Mouse (Mus musculus) stomach, postnatal 0 days (tissue): Measurements from ENCODE around the gene Sub1. TPM values are rescaled to one million over a fixed set of nuclear protein-coding genes. Genes with fewer than 3 reads are reported as not detected.

Experiments used
- ATAC-seq: fragments of 200-750 bp; cut with Nextera tagmentation; 2 replicates; pipeline ENCODE4 v1.8.0; 2017; ENCODE audit not compliant: low FRiP score, low TSS enrichment
- DNase-seq: peaks from one replicate; pipeline ENCODE4 v3.0.0-alpha.2; 2016; ENCODE audit warnings: low spot score
- H3K27ac ChIP-seq: fragments of 300-500 bp; sonication (generic); replicated peaks from 2 replicates; pipeline ENCODE4 v1.5.1; 2014; ENCODE audit warnings: mild to moderate bottlenecking, control low read depth
- H3K27me3 ChIP-seq: fragments of 300-500 bp; sonication (generic); 2 replicates; pipeline ENCODE4 v1.6.1; 2014; ENCODE audit warnings: low read length; ENCODE audit not compliant: control insufficient read depth, insufficient read depth
- H3K36me3 ChIP-seq: fragments of 300-500 bp; sonication (generic); 2 replicates; pipeline ENCODE4 v1.6.1; 2014; ENCODE audit warnings: low read length, mixed read lengths; ENCODE audit not compliant: control insufficient read depth, insufficient read depth
- H3K4me1 ChIP-seq: fragments of 300-500 bp; sonication (generic); replicated peaks from 2 replicates; pipeline ENCODE4 v1.6.1; 2014; ENCODE audit warnings: antibody characterized with exemption; ENCODE audit not compliant: control insufficient read depth, insufficient read depth
- H3K4me2 ChIP-seq: fragments of 300-500 bp; sonication (generic); replicated peaks from 2 replicates; pipeline ENCODE4 v1.6.1; 2014; ENCODE audit warnings: low read depth, mild to moderate bottlenecking, control low read depth, moderate library complexity
- H3K4me3 ChIP-seq: fragments of 300-500 bp; sonication (generic); 2 replicates; pipeline ENCODE4 v1.5.1; 2014; ENCODE audit warnings: low read depth, low read length, control low read depth
- H3K9ac ChIP-seq: fragments of 300-500 bp; sonication (generic); 2 replicates; pipeline ENCODE4 v1.6.1; 2014; ENCODE audit warnings: mild to moderate bottlenecking, low read length, control low read depth, mixed read lengths
- H3K9me3 ChIP-seq: fragments of 300-500 bp; sonication (generic); 2 replicates; pipeline ENCODE4 v1.6.1; 2016; ENCODE audit warnings: low read length; ENCODE audit not compliant: control insufficient read depth
- CTCF ChIP-seq: IDR thresholded peaks from 2 replicates; pipeline ENCODE4 v1.5.1; 2016; ENCODE audit warnings: antibody characterized with exemption, low read depth, mild to moderate bottlenecking, moderate library complexity
- EP300 ChIP-seq: optimal IDR thresholded peaks from 2 replicates; pipeline ENCODE3; 2016; ENCODE audit warnings: antibody characterized with exemption
- WGBS: fragments of 180-500 bp; shearing (Covaris S2); extraction: QIAGEN DNeasy Blood & Tissue Kit; methylation state at CpG from one replicate; pipeline ENCODE4 v1.1.7; 2014; 5-methylcytosine and 5-hydroxymethylcytosine counted together
- polyA plus RNA-seq: library from polyadenylated mRNA; unstranded; fragments of >200 nt; fragmentation: Nextera tagmentation; extraction: Ambion mirVana; gene quantifications from 2 replicates; pipeline ENCODE4 v1.2.1, GENCODE M21; 2015

The Sub1 gene
- polyA plus RNA-seq, 1 experiment from 2014 or later: 519 TPM

GRCm38 (mm10) chr15:11954190-11954589, 42.6 kb downstream of the Sub1 start:
- no peak for DNase-seq
- TF ChIP-seq CTCF: no peak
- H3K36me3 ChIP-seq: no peaks in the 10 kb centered on the region
- no peak overlapping the region for H3K9ac ChIP-seq
- 49% methylated on average over 4 of the region's 4 CpGs for WGBS
- H3K9me3 ChIP-seq: no peaks in the 10 kb centered on the region
- H3K4me1 ChIP-seq: no peaks in the 10 kb centered on the region
- H3K27ac ChIP-seq: no peak overlapping the region
- ATAC-seq: no peak
- H3K4me3 ChIP-seq: no peak overlapping the region
- H3K27me3 ChIP-seq: no peaks in the 10 kb centered on the region
- H3K4me2 ChIP-seq: no peak overlapping the region

GRCm38 (mm10) chr15:11952159-11952558, 44.6 kb downstream of the Sub1 start:
- H3K4me2 ChIP-seq: no peak overlapping the region
- DNase-seq (no peak), ATAC-seq (no peak)
- no peaks in the 10 kb centered on the region for H3K27me3 ChIP-seq
- H3K36me3 ChIP-seq: no peaks in the 10 kb centered on the region
- no peak overlapping the region for H3K9ac ChIP-seq
- 71% methylated on average over 3 of the region's 3 CpGs for WGBS
- TF ChIP-seq EP300: no peak
- no peaks in the 10 kb centered on the region for H3K4me1 ChIP-seq
- H3K4me3 ChIP-seq: no peak overlapping the region
- H3K27ac ChIP-seq: no peak overlapping the region
- H3K9me3 ChIP-seq: no peaks in the 10 kb centered on the region

GRCm38 (mm10) chr15:11951181-11951580, 45.6 kb downstream of the Sub1 start:
- Histone ChIP-seq H3K4me3 (no peak overlapping the region), H3K4me2 (no peak overlapping the region), H3K9me3 (no peaks in the 10 kb centered on the region), H3K36me3 (no peaks in the 10 kb centered on the region), H3K27ac (no peak overlapping the region), H3K4me1 (no peaks in the 10 kb centered on the region), H3K27me3 (no peaks in the 10 kb centered on the region), H3K9ac (no peak overlapping the region)
- WGBS: 96% methylated on average over 7 of the region's 7 CpGs
- TF ChIP-seq EP300: no peak
- no peak for TF ChIP-seq CTCF
- DNase-seq: no peak
- no peak for ATAC-seq

GRCm38 (mm10) chr15:11950144-11950543, 46.6 kb downstream of the Sub1 start:
- H3K4me3 ChIP-seq: no peak overlapping the region
- TF ChIP-seq EP300 (no peak), CTCF (no peak)
- 84% methylated on average over 10 of the region's 10 CpGs for WGBS

GRCm38 (mm10) chr15:11949490-11949889, 47.3 kb downstream of the Sub1 start:
- H3K36me3 ChIP-seq: no peaks in the 10 kb centered on the region
- H3K4me2 ChIP-seq: no peak overlapping the region
- WGBS: 70% methylated on average over 3 of the region's 3 CpGs
- no peak overlapping the region for H3K27ac ChIP-seq
- no peak overlapping the region for H3K4me3 ChIP-seq
- H3K4me1 ChIP-seq: no peaks in the 10 kb centered on the region
- TF ChIP-seq CTCF: no peak
- no peak for TF ChIP-seq EP300
- no peak overlapping the region for H3K9ac ChIP-seq
- ATAC-seq: no peak
- no peaks in the 10 kb centered on the region for H3K9me3 ChIP-seq
- H3K27me3 ChIP-seq: no peaks in the 10 kb centered on the region
- DNase-seq: no peak

More at GRCm38 (mm10) chr15:11950144-11950543, 46.6 kb downstream of the Sub1 start:
- Histone ChIP-seq H3K4me2 (no peak overlapping the region), H3K36me3 (no peaks in the 10 kb centered on the region), H3K9me3 (no peaks in the 10 kb centered on the region), H3K27me3 (no peaks in the 10 kb centered on the region), H3K27ac (no peak overlapping the region), H3K9ac (no peak overlapping the region), H3K4me1 (no peaks in the 10 kb centered on the region)
- ATAC-seq (no peak), DNase-seq (no peak)

GRCm38 (mm10) chr15:11940855-11941254, 55.9 kb downstream of the Sub1 start:
- no peaks in the 10 kb centered on the region for H3K9me3 ChIP-seq
- H3K4me1 ChIP-seq: no peaks in the 10 kb centered on the region
- DNase-seq (no peak), ATAC-seq (no peak)
- no peak overlapping the region for H3K9ac ChIP-seq
- H3K27me3 ChIP-seq: no peaks in the 10 kb centered on the region
- WGBS: 56% methylated on average over 5 of the region's 5 CpGs
- H3K4me3 ChIP-seq: no peak overlapping the region
- H3K4me2 ChIP-seq: no peak overlapping the region
- TF ChIP-seq EP300: no peak
- TF ChIP-seq CTCF: no peak
- no peak overlapping the region for H3K27ac ChIP-seq
- no peaks in the 10 kb centered on the region for H3K36me3 ChIP-seq

Other genes starting within 250 kb of the Sub1 start
- gene Npr3, start 89.7 kb downstream of the Sub1 start, polyA plus RNA-seq: 1.7 and 2.1 TPM in 2 replicates
- gene Zfr, start 120.8 kb upstream of the Sub1 start, polyA plus RNA-seq: 40.5 and 52.9 TPM in 2 replicates
- 6.8 and 7.3 TPM in 2 replicates for gene Mtmr12, start 208.0 kb upstream of the Sub1 start, polyA plus RNA-seq